Mouse (Mus musculus) embryo, embryonic 11 days (tissue): ENCODE data around the gene Angel1.

ENCODE experiments used
- DNase-seq: peaks from one replicate; pipeline ENCODE4 v3.0.0-alpha.2; 2015

The Angel1 gene

GRCm38 (mm10) chr12:86701491-86701890 is 24.8 kb downstream of the Angel1 start:
- no peak for DNase-seq

DNA sequence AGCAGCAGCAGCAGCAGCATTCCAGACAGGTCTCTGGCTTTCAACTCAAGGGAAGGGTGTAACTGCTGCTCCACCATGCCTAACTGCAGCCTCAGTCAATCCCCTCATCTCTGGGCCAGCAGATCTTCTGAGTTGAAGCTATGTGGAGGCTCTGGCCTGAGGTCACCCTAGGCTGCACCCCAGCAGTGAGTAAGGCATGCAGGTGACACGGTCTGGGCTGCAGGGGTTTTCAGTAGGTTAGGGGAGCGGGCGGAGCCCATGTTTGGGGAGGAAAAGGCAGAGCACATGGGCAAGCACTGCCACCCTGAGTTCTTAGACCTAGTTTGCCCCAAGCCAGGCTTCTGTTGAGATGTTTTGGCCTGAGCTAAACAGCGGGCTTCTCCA is 25.3 kb downstream of the Angel1 start:
- DNase-seq = no peak

DNA sequence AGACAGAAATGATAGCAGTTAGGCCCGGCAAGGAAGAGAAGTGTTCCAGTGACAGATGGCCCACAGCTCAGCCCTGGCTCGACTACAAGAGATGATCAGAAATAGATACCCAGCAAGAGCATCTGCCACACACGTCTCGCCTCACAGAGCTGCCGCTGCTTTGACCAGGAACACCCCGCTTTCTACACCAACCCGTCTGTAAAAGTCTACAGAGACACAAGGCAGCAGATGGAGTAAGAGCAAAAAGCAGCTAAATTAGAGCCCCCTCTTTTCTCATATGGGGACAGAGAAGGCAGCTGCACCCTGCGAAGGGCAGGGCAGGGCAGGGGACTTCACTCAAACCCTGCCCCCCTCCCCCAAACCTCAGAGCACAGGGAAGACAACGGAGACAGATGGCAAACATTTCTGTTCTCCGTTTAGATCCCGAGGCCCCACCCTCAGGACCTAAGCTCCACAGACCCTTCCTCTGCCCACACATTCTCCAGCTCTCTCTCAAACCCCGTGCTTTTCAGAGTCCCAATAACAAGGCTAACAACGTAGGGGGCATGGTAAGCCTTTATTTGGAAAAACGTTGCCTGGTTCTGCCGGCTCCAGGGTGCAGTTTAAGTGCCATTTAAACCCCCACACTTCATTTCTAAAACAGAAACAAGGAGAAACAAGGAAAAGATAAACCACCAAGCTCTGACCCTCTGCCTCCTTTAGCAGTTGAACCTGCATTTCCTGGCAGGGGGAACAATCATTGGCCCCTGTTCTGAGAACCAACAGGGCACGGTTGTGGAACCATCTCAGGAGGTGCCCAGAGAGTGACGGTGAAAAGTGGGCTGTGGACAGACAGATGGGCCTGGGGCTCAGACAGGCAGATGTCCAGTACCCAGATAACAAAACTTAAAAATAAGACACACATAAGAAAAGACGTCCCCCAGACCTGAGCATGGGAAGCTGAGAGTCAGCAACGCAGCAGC is 26.0 kb downstream of the Angel1 start:
- peak; percentile 49 for DNase-seq

GRCm38 (mm10) chr12:86698537-86698936 is 27.7 kb downstream of the Angel1 start:
- no peak for DNase-seq

DNA sequence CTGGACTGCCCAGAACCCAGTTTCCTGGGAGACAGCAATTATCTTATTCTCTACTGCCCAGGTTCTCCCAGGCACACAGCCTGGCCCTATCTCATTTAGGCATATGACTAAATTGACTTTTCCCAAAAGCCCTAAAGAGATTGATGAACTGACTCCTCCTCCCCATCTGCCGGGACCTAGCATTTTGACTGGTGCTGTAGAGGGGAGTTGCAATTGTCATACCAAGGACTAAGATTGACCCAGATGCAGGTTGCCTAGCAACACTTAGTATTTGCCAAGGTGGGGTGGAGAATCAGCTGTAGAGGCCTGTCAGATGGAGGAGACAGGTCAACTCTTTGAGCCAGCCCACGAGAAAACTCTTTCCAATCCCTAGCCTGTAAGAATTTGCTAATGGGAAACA is 28.3 kb downstream of the Angel1 start:
- peak; percentile 24 for DNase-seq

DNA sequence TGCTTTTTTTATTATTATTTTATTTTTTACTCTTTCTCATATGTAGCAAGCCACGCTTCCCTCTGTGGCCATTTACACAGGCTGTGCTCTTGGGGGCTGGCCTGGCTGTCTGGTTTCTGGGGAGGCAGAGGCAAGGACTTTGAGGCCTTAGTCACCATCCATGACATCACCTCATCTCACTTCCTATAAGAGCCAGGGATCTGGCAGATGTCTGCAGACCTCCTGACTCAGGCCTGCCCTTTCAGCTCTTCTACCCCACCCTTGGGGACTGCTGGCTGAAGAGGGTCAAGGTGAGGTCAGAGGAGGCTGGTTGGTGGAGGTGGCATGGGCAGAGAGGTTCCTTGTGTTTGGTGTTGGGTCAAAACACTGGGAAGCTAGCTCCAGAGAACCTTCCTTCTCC is 31.8 kb downstream of the Angel1 start:
- DNase-seq = no peak

DNA sequence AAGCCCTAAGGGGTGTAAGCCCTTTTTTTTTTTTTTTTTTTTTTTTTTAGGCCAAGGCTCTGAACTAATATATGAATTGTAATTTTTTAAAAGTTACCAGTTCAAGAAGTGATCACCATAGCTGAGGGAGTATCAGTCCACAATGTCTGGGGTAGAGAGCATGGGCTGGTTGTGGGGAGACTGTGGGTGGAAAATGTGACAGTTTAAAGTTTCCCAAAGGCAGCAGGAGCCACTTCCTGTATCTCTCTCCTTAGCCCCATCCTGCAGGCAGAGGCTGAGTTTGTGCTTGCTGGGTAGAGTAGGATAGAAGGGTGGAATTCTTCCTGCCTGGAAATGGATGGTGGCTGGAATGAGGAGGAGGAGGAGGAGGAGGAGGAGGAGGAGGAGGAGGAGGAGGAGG is 32.9 kb downstream of the Angel1 start:
- DNase-seq = no peak

DNA sequence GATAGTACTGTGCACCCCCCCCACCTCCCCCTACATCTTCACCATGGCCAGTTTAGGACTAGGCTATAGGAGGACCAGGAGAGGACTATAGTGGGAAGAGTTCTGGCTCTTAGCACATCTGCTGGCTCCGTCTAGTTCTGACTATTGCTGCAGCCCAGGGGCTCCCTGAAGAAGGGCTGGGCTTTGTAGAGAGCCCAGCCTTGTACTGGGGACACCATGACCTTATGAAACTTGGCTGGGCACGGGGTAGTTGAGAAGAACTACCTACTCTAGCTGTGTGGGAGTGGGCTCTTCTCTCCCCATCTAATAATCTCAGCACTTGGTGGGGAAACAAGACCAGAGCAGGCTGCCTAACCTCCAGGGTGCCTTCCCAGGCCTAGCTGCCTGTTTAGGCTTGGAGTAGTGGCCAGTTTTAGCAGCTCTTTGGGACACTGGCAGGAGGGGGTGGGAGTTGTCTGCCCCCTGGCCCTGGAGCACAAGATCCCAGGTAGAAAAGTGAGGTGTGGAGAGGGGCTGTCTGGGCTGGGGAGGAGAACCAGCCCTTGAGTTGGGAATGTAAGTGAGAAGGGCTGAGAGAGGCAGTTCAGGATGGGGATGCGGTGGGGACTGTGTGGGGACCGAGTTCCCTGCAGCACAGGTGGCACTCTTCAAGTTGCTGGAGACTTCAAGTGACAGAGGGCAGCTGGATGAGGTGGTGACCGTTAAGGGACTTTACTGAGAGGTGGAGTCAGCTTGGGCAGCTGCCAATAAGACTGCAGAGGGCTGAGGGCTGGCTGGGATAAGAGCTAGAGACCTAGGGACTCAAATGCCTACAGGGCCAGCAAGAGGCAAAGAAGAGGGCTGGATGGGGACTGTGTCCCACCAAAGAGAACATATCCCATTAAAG is 33.5 kb downstream of the Angel1 start:
- no peak for DNase-seq

- no peak for DNase-seq
These were observed 35.4 kb downstream of the Angel1 start for GRCm38 (mm10) chr12:86690700-86691485.

DNA sequence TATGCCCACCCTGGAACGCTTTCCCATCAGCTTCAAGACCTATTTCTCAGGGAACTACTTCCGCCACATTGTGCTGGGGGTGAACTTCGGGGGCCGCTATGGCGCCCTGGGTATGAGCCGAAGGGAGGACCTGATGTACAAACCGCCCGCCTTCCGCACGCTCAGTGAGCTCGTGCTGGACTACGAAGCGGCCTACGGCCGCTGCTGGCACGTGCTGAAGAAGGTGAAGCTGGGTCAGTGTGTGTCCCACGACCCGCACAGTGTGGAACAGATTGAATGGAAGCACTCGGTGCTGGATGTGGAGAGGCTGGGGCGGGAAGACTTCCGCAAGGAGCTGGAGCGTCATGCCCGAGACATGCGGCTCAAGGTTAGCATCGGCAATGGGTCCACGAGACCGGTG is 37.3 kb downstream of the Angel1 start:
- DNase-seq = no peak

DNA sequence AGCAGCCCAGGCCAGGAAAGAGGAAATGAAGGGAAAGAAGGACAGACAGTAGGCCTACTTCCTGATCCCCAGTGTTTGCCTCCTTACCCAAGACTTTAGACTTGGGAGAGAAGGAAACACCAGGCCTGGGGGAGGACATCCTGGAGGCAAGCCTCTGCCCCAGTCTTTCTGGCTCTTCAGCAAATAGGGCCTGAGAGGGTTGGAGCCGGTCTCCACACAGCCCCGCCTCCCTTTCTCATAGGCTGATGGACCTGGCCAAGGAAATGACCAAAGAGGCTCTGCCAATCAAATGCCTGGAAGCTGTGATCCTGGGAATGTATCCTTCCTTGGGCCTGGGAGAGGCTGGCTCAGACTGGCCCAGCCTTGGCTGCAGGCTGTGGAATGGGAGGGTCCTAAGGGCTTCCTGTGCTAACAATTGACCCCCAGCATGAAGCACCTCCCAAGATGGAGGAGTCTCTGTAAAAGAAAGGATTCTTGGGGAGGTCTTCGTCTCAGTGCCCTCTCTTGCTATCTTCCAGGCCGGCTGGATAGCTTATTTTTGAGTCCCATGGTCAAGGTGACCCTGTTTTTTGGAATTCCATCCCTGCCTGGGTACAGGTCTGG is 38.2 kb downstream of the Angel1 start:
- DNase-seq = no peak

GRCm38 (mm10) chr12:86687445-86687955 is 38.8 kb downstream of the Angel1 start:
- DNase-seq = no peak

GRCm38 (mm10) chr12:86686551-86687330 is 39.5 kb downstream of the Angel1 start:
- DNase-seq = no peak

- no peak for DNase-seq
These were observed 41.0 kb downstream of the Angel1 start for GRCm38 (mm10) chr12:86685275-86685674.

DNA sequence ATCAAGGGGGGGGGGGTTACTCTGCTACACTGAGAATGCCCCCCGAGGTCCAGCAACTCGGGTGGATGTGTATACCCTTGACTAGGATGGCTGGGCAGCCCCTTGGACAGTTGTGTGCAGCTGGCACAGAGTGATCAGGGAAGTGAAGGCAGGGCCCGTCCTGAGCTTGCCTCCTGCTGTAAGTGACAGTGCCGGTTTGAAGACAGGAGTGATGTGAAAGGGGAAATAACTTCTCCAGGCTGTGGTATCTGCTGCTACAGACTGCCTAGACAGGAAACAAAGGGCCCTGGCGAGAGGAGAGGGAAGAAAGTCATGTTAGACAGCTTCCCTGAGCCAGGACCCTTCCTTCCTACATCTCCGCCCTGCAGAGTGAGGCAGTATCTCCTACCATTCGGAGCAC is 42.6 kb downstream of the Angel1 start:
- DNase-seq = no peak

DNA sequence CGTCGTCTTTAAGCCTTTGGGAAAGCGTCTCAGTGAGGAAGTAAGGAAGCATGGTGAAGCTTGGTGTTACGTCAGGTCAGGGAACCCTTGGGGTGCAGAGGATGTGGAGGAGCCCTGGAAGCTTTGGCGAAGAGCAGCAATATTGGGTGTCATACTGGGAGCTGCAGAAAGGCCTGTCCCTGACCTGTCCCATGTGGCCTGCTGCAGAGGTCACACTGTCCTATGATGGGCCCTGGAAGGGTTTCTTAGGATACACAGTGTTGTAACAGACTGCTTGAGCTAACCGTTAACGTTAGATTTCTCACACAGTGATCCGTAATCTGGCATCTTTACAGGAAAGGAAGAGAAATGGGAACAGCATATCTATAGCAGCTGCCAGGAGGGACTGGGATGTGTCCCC is 44.1 kb downstream of the Angel1 start:
- DNase-seq = no peak

- DNase-seq = no peak
These were observed 44.6 kb downstream of the Angel1 start for GRCm38 (mm10) chr12:86681626-86682025.

GRCm38 (mm10) chr12:86680591-86681193 is 45.6 kb downstream of the Angel1 start:
- DNase-seq = peak; percentile 51

- DNase-seq = no peak
These were observed 46.2 kb downstream of the Angel1 start for GRCm38 (mm10) chr12:86679991-86680491.

DNA sequence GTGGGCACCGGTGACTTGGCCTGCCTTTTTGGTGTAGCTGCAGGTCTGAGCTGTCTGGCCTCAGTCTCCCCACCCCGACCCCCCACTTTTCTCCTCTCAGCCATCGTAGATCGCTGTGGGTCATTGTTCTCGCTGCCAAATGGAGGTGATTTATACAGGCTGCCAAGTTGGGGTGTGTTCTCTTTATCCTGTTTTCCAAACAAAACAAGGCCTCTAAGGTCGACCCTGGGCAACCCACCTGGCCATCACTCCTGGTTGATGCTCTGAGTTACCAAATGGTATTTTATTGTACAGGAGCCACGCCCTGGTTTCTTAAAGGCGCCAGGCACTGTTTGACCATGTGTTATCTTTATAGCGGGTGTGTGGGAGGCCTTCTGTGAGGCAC is 46.7 kb downstream of the Angel1 start:
- peak; percentile 54 for DNase-seq
